Mouse (Mus musculus): ENCODE measurements at regions not wholly inside any gene's neighbourhood (a gene's known extent, or its start where the extent isn't known, plus 50 kb on each side); places are given as distances from the start of the nearest gene placed in this dataset.
"Not testable (repeated sequence)": the region's sequence is repeated elsewhere in the genome, so short reads cannot be mapped to it uniquely, and the experiment has no call there.

GRCm38 (mm10) chr7:73044316-73044715 is 331.0 kb upstream of the Rgma start:
- ATAC-seq = no peak
- CTCF ChIA-PET = interaction anchor here (0.8 to 1.2 kb wide), 2 partner anchors 13 to 25 kb away, joined by 3 to 6 read pairs; no protein-coding TSS in a partner anchor
- DNase-seq (ENCODE audit: low read depth, low spot score) = no peak
- H3K27me3 ChIP-seq = no peaks in the 10 kb centered on the region
- POLR2A ChIA-PET = no interaction called here
- in situ Hi-C loops (cut with MboI; ENCODE audit: low pct_unique_long_range_greater_than_20kb) = no loop called here
- no peak for TF ChIP-seq CTCF (IDR thresholded peaks at IDR 0.05)

DNA sequence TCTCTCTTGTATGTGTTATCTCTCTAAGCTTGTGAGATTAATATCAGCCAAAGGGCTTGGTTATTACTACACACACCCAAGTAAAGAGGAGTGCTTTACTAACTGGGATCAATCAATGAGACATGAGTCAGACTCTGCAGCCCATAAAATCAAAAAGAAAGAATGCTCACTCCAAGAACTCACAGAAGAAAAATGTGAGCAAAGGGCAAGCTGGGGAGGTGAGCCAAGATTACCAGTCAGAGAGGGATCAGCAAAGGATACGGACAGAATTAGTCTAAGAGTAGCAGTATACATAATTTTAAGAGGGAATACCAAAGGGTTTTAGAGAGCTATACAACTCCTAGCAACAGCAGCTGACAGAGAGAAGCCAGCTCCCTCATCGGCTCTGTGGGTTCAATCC is 319.4 kb upstream of the Rgma start:
- no peak for DNase-seq (ENCODE audit: low read depth, low spot score)
- no peak for TF ChIP-seq CTCF (IDR thresholded peaks at IDR 0.05)
- peak; percentile 26 for ATAC-seq
- POLR2A ChIA-PET = interaction anchor here (0.6 kb wide), 1 partner anchor 629 kb away, joined by 5 read pairs; no protein-coding TSS in a partner anchor
- in situ Hi-C loops (cut with MboI; ENCODE audit: low pct_unique_long_range_greater_than_20kb) = no loop called here
- CTCF ChIA-PET = interaction anchor here (2.9 kb wide), 1 partner anchor 9 kb away, joined by 11 read pairs; no protein-coding TSS in a partner anchor
- H3K27me3 ChIP-seq = no peaks in the 10 kb centered on the region

- no peak for DNase-seq (ENCODE audit: low read depth, low spot score)
- H3K27me3 ChIP-seq = no peaks in the 10 kb centered on the region
- ChIA-PET CTCF (interaction anchor here (0.6 to 1.8 kb wide), 2 partner anchors 24 to 42 kb away, joined by 3 read pairs; no protein-coding TSS in a partner anchor), POLR2A (no interaction called here)
- no peak for TF ChIP-seq CTCF (IDR thresholded peaks at IDR 0.05)
- in situ Hi-C loops (cut with MboI; ENCODE audit: low pct_unique_long_range_greater_than_20kb) = no loop called here
- ATAC-seq = no peak
These were observed 311.8 kb upstream of the Rgma start for GRCm38 (mm10) chr7:73063556-73063955.

DNA sequence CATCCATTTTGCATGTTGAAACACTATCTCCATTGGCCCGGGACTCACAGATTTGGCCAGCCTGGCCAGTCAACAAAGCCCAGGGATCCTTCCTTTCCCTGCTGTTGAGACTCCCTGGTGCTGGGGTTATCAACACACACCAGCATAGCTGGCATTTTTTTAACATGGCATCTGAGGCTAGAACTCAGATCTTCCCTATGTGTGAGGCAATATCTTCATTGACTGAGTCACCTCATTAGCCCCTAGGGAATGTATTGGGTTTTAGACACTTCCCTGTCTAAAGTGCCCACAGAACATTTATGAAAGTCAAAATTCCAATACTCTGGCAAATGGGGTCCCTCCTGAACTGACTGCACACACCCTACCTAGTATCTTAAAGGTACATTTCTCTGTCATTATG is 306.8 kb upstream of the Rgma start:
- ATAC-seq = peak; percentile 39
- in situ Hi-C loops (cut with MboI; ENCODE audit: low pct_unique_long_range_greater_than_20kb) = no loop called here
- ChIA-PET CTCF (interaction anchor here (1.1 kb wide), 1 partner anchor 26 kb away, joined by 3 read pairs; no protein-coding TSS in a partner anchor), POLR2A (no interaction called here)
- DNase-seq (ENCODE audit: low read depth, low spot score) = no peak
- no peak for TF ChIP-seq CTCF (IDR thresholded peaks at IDR 0.05)
- H3K27me3 ChIP-seq = no peaks in the 10 kb centered on the region

DNA sequence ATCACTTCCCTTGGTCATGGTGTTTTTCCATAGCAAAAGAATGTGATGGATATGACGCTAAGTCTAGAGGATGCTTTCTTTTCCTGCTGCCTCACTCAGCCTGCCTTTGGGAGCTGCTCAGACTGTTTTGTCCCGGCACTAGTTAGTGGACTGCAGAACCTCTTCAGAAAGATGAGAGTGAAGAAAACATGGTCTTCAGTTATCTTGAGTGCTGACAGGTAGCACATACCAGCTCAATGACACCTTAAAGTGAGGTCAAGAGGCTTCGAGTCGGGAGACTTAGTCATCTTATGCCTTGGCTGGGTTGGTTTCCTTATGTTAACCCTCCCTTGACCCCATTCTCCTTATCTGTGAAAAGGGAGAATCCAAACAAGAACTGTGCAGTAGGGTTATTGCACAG is 306.0 kb upstream of the Rgma start:
- in situ Hi-C loops (cut with MboI; ENCODE audit: low pct_unique_long_range_greater_than_20kb) = no loop called here
- no peak for DNase-seq (ENCODE audit: low read depth, low spot score)
- ChIA-PET POLR2A (no interaction called here), CTCF (interaction anchor here (1.1 kb wide), 1 partner anchor 25 kb away, joined by 3 read pairs; no protein-coding TSS in a partner anchor)
- H3K27me3 ChIP-seq = no peaks in the 10 kb centered on the region
- no peak for ATAC-seq
- no peak for TF ChIP-seq CTCF (IDR thresholded peaks at IDR 0.05)

DNA sequence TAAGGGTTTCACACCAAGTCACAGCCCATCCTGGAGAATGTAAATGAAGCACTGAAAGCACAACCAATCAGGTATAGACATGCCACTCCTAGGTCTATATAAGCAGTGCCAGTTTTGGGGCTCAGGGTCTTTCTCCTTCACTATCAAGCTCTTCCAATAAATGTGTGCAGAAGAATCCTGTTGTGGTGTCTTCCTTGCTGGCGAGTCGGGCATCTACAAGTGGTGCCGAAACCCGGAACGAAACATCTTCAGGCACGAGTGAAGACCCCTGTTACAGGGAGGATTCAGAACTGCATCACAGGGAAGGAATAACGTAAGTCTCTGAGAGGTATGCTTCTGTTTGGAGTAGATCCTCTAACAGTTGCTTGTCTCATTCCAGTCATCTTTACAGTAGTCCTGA is 299.9 kb upstream of the Rgma start:
- in situ Hi-C loops (cut with MboI; ENCODE audit: low pct_unique_long_range_greater_than_20kb); ATAC-seq: not testable (repeated sequence)

DNA sequence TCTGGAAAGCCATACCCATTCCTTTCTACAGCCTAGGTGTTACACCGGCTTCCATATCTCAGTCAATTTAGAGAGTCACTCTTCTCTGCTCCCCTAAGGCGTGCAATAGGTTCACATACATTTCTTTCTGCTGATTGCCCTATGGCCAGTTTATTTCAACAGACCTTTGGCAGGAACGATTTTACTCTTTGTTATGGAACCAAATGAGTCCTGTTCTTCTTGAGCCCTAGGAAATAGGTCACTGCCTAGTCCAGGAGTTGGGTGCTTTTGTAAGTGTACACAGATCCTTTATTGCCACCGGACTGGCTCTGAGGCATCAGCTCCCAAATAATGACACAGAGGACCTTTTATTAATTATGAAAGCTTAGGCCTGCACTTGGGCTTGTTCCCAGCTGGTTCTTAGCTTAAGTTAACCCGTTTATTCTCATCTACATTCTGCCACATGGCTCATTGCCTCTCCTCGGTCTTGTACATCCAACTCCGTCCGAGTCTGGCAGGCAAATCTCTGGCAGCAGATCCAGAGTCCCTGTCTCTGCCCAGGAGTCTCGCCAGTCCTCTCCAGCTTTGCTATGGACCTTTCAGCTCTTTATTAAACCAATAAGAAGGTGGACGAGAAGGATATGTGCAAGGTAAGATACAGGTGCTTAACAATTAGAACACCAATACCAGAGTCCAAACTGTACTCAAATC is 287.7 kb upstream of the Rgma start:
- no peak for DNase-seq (ENCODE audit: low read depth, low spot score)
- ChIA-PET POLR2A (no interaction called here), CTCF (no interaction called here)
- no peaks in the 10 kb centered on the region for H3K27me3 ChIP-seq
- in situ Hi-C loops (cut with MboI; ENCODE audit: low pct_unique_long_range_greater_than_20kb) = no loop called here
- no peak for TF ChIP-seq CTCF (IDR thresholded peaks at IDR 0.05)
- no peak for ATAC-seq

More for the DNA sequence above, 299.9 kb upstream of the Rgma start:
- CTCF ChIA-PET; DNase-seq (ENCODE audit: low read depth, low spot score); POLR2A ChIA-PET; H3K27me3 ChIP-seq: not testable (repeated sequence)

- no peak for TF ChIP-seq CTCF (IDR thresholded peaks at IDR 0.05)
- no peak for ATAC-seq
- no peaks in the 10 kb centered on the region for H3K27me3 ChIP-seq
- POLR2A ChIA-PET = no interaction called here
- in situ Hi-C loops (cut with MboI; ENCODE audit: low pct_unique_long_range_greater_than_20kb) = no loop called here
- CTCF ChIA-PET = interaction anchor here (1.6 kb wide), 1 partner anchor 16 kb away, joined by 3 read pairs; no protein-coding TSS in a partner anchor
- no peak for DNase-seq (ENCODE audit: low read depth, low spot score)
These were observed 287.0 kb upstream of the Rgma start for GRCm38 (mm10) chr7:73088321-73088720.

DNA sequence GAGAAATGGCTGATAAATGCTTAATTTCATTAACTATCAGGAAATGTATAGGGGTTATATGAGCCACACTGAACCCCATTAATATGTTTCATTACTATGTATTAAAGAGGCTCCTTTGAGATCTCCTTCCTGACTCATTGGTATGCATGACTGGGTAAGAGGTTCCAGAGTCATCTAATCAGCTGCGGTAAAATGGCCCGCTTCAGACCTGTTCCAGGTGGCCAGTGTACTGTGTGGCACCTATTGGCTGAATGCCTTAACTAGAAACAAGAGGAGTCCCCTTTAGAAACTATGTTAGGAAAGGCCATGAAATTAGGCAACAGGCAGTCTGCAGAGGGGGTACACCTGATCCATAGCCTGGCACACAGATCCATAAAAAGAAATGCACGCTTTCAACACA is 283.6 kb upstream of the Rgma start:
- no peaks in the 10 kb centered on the region for H3K27me3 ChIP-seq
- DNase-seq (ENCODE audit: low read depth, low spot score) = no peak
- in situ Hi-C loops (cut with MboI; ENCODE audit: low pct_unique_long_range_greater_than_20kb) = no loop called here
- TF ChIP-seq CTCF (IDR thresholded peaks at IDR 0.05) = no peak
- CTCF ChIA-PET = no interaction called here
- POLR2A ChIA-PET = no interaction called here
- no peak for ATAC-seq

DNA sequence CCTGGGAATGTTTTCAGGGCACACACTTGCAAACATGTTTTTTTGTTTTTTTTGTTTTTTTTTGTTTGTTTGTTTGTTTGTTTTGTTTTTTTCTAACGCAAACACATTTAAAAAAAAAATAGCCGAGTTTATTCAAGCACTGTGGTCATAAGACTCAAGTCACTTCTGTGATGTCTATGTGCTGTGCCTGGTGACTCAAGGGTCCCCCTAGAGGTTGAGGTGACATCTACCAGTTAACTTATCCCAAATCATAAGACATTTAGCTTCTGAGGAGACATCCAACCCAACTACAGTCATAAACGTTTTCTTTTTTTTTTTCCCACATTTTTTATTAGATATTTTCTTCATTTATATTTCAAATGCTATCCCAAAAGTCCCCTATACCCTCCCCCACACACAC is 281.2 kb upstream of the Rgma start:
- no peak for DNase-seq (ENCODE audit: low read depth, low spot score)
- no peaks in the 10 kb centered on the region for H3K27me3 ChIP-seq
- ATAC-seq = no peak
- CTCF ChIA-PET = interaction anchor here (1.3 kb wide), 1 partner anchor 25 kb away, joined by 3 read pairs; no protein-coding TSS in a partner anchor
- peak; percentile 67 for TF ChIP-seq CTCF (IDR thresholded peaks at IDR 0.05)
- POLR2A ChIA-PET = no interaction called here
- in situ Hi-C loops (cut with MboI; ENCODE audit: low pct_unique_long_range_greater_than_20kb) = no loop called here

GRCm38 (mm10) chr7:73118871-73119270 is 256.4 kb upstream of the Rgma start:
- DNase-seq (ENCODE audit: low read depth, low spot score) (no peak), ATAC-seq (no peak)
- CTCF ChIA-PET = no interaction called here
- H3K27me3 ChIP-seq = no peaks in the 10 kb centered on the region
- TF ChIP-seq CTCF (IDR thresholded peaks at IDR 0.05) = no peak
- POLR2A ChIA-PET = interaction anchor here (1.4 kb wide), 1 partner anchor 20 kb away, joined by 3 read pairs; no protein-coding TSS in a partner anchor
- in situ Hi-C loops (cut with MboI; ENCODE audit: low pct_unique_long_range_greater_than_20kb) = no loop called here

Data from Patski (cell line).